Mouse (Mus musculus): ENCODE results near the gene Rhox3a.
"Not testable (repeated sequence)": the region's sequence is repeated elsewhere in the genome, so short reads cannot be mapped to it uniquely, and the experiment has no call there.

The Rhox3a gene
- long read RNA-seq, experiment 1: 0 reads
- long read RNA-seq, experiment 2: 0 reads

DNA sequence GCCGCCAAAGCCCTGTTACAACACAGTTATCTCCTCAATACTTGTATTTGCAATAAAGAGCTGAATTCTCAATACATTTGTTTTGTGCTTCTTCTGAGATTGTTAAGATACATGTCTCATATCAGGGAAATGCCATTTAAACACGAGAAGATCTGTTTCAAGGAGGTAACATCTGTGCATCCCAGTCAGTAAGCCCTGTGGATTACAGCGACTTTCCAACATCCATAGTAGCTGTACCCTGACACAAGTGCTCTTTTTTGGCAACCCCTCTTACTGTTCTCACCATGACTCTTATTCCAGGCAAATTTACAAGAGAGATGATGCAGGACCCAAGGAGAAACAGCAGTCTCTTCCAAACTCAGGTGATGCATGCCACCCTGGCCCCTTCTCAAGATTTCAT, at the start of gene Rhox3a:
Gene Rhox3a, plus strand, starts transcription at position 301 of the 400 bp plus-strand sequence.
- intact Hi-C loops (cut with DNase I): not testable (repeated sequence)

DNA sequence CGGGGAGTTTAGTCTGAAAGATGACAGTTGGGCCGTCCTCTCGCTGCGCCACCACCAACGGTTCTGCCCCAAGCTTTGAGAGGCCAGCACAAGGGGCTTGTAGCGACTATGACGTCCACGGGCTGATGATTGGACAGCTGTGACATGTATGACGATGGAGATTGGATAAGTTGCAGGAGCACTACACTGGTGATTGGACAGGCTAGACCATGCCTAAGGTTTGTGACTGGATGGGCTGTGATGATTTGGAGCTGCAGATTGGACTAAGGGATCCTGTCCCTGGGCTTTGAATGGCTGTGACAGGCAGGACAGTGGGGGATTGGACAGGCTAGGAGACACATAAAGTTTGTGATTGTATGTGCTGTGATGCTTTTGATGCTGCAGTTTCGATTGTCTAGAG, 38.8 kb upstream of the Rhox3a start, which contains the start of gene Gm9:
Gene Gm9, minus strand, starts transcription at position 101 of the 400 bp plus-strand sequence.
- intact Hi-C loops (cut with DNase I): no loop called here

DNA sequence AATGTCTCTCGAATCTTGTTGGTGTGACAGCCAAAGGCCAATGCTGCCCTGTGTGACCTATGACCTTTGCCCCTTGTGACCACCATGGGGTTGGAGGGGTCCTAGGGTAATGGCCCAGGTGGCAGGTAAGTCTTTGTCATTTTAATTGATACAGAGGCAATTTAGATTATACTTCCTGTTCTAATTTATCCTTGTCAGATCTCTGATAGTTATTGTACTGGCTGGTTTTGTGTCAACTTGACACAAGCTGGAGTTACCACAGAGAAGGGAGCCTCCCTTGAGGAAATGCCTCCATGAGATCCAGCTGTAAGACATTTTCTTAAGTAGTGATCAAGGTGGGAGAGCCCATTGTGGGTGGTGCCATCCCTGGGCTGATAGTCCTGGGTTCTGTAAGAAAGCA, 27.6 kb upstream of the Rhox3a start, which contains the start of gene Rhox1:
Gene Rhox1, minus strand, starts transcription at position 101 of the 400 bp plus-strand sequence.
- intact Hi-C loops (cut with DNase I): not testable (repeated sequence)

DNA sequence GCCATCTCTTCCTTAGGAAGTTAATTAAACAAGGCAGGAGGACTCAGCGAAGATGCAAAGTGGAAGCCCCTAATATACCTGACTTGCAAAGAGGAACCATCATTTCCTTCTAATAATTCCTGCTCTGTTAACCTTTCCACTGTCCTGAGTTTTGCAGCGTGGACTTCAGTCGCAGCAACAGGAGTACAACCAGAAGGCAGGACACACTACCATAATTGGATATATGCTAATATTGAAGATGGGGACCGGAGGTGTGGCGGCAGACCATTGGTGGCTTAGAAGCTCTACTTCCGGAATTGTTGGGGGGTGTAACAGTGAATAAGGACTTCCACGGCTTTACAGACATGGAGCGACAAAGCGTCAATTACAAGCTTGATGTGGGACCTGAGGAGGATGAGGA, 5.0 kb upstream of the Rhox3a start, which contains the start of gene Rhox2a:
Gene Rhox2a, plus strand, starts transcription at position 301 of the 400 bp plus-strand sequence.
- intact Hi-C loops (cut with DNase I): not testable (repeated sequence)

DNA sequence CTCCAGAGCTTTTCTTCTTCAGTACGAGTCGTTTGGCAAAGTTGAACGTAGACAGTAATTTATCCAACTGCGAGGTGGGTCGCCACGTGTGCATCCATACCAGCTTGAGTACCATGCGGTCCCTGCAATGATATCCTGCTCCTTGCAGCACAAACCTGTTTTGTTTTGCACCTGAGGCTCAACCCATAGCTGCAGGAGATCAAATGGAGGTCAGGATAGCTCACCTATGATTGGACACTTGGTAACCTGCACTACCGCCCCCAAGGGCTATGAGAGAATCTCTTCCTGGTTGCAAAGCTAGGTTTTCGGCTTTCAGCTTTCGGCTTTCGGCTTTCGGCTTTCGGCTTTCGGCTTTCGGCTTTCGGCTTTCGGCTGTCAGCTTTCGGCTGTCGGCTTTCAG, 15.3 kb downstream of the Rhox3a start, which contains the start of gene Rhox4a:
Gene Rhox4a, plus strand, starts transcription at position 301 of the 400 bp plus-strand sequence.
- intact Hi-C loops (cut with DNase I): not testable (repeated sequence)
